Mouse (Mus musculus): ENCODE measurements around the gene Yeats4. TPM values are rescaled to one million over a fixed set of nuclear protein-coding genes. Genes with fewer than 3 reads are reported as not detected.

The Yeats4 gene
- 62.4 and 64.3 TPM in 2 replicates for polyA plus RNA-seq (2015; fragmentation: Nextera tagmentation; extraction: Ambion mirVana)

DNA sequence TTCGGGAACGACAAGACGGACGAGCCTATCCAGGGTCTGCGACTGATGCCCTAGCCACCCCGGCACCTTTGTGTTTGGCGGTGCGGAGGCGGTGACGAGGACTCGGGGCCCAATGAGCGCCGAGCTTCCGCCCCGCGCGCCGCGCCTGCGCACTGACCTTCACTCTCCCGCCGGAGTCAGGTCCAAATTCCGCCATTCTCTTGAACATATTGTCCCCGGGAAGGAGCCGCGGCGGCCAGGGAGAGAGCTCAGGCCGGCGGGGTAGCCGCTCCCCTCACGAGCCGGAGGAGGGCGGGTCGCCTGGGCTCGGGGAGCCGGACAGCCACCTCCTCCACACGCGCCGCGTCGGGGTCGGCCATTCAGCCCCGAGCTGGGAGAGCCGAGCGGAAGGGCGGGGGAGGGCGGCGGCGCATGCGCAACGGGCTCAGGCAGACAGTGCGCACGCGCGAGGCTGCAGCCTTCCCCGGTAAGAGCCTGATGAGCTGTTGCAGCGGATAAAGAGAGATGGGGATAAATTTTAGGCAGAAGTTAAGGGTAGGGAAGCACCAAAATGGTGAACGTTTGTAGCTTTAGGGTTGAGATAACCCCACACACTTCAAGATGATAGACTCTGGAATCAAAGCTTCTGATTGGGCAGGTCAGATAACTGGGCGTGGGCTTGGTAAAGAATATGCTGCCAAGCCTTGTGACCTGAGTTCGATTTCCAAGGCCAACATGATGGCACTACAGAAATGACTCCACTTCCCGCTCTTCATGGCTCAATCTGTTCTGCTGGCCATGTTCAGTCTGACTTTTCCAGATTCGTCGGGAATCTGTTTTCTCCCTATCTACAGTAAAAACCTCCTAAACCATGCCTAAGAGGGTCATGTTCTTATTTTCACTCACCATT lies at the start of gene Yeats4:
Gene Yeats4, minus strand, starts transcription at position 406 of the 889 bp plus-strand sequence.
- ATAC-seq (ENCODE audit: insufficient read depth, low FRiP score, low read depth), result peak; percentile 95
- Histone ChIP-seq H3K9me3 (no peaks in the 10 kb centered on the region), H3K9ac (peak within 1 kb of the TSS; percentile 86), H3K27ac (peak within 1 kb of the TSS; percentile 98), H3K4me2 (peak within 1 kb of the TSS; percentile 81), H3K4me1 (peaks cover 12% of the 10 kb centered on the region), H3K27me3 (replicated peaks) (no peaks in the 10 kb centered on the region), H3K36me3 (peaks cover 24% of the 10 kb centered on the region), H3K4me3 (replicated peaks) (peak within 1 kb of the TSS; percentile 82)
- under 1% methylated on average over 63 of the region's 63 CpGs for WGBS

DNA sequence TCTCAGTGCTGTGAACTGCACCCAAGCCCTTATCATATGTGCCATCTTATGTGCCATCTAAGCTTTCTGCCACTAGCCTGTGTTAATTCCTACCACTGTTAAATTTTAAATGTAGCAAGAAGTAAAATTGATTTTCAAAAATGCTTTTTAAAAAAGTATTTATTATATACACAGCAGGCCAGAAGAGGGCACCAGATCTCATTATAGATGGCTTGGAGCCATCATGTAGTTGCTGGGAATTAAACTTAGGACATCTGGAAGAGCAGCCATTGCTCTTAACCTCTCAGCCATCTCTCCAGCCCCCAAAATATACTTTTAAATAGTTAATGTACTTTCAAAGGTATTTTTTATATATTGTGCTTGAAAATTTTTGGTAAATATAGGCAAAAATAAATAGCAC lies 47.7 kb upstream of the Yeats4 start:
- Histone ChIP-seq H3K9ac (no peak overlapping the region), H3K9me3 (no peaks in the 10 kb centered on the region), H3K4me1 (no peaks in the 10 kb centered on the region), H3K27me3 (replicated peaks) (no peaks in the 10 kb centered on the region), H3K4me3 (replicated peaks) (no peak overlapping the region), H3K4me2 (no peak overlapping the region), H3K36me3 (no peaks in the 10 kb centered on the region), H3K27ac (no peak overlapping the region)
- no peak for ATAC-seq (ENCODE audit: insufficient read depth, low FRiP score, low read depth)

DNA sequence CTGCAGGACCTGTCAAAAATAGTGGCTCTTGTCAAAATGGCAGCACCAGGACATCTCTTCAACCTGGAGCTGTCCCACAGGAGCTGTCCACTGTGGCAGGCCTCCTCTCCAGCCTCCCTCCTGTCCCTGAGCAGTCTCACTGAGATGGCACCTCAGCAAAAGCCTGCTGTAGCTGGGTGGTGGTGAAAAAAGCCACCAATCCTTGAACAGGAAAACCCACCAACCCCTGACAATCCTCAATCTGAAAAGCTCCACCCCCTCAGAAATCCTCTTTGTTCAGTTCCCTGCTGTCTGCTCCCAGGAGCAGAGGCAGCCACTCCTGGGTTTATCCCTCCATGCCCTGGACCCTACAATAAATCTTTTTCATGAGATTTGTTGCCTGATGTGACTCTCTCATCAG lies 35.6 kb upstream of the Yeats4 start:
- no peaks in the 10 kb centered on the region for H3K4me1 ChIP-seq
- no peak overlapping the region for H3K4me2 ChIP-seq
- H3K27me3 ChIP-seq (replicated peaks), result no peaks in the 10 kb centered on the region
- H3K27ac ChIP-seq, result no peak overlapping the region
- no peak overlapping the region for H3K9ac ChIP-seq
- H3K9me3 ChIP-seq, result no peaks in the 10 kb centered on the region
- H3K4me3 ChIP-seq (replicated peaks), result no peak overlapping the region
- H3K36me3 ChIP-seq, result no peaks in the 10 kb centered on the region
- no peak for ATAC-seq (ENCODE audit: insufficient read depth, low FRiP score, low read depth)

DNA sequence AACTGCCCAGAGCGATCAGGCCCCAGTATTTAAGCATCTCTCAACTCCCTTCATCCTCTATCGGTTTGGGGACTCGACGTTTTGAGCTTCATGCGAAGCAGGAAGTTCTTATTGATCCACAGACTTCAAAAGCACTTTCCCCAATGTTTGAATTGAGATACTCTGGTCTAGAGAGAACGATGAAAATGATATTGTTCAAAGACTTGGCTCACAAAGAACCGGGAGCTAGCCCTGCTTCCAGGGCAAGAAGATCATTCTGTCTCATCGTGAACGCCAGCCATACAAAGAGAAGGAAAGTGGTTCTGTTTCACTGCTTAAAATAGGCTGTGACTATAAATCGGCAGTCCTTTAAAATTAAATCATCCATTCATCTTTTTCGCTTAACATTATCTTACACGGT lies 14.3 kb upstream of the Yeats4 start, which contains the start of gene 9530003J23Rik:
Gene 9530003J23Rik, minus strand, starts transcription at position 101 of the 400 bp plus-strand sequence.
- Histone ChIP-seq H3K27me3 (replicated peaks) (no peaks in the 10 kb centered on the region), H3K4me3 (replicated peaks) (no peak within 1 kb of the TSS), H3K36me3 (no peaks in the 10 kb centered on the region), H3K4me2 (no peak within 1 kb of the TSS), H3K9me3 (no peaks in the 10 kb centered on the region), H3K4me1 (no peaks in the 10 kb centered on the region), H3K9ac (no peak within 1 kb of the TSS), H3K27ac (no peak within 1 kb of the TSS)
- ATAC-seq (ENCODE audit: insufficient read depth, low FRiP score, low read depth), result no peak
- 78% methylated on average over 12 of the region's 12 CpGs for WGBS

DNA sequence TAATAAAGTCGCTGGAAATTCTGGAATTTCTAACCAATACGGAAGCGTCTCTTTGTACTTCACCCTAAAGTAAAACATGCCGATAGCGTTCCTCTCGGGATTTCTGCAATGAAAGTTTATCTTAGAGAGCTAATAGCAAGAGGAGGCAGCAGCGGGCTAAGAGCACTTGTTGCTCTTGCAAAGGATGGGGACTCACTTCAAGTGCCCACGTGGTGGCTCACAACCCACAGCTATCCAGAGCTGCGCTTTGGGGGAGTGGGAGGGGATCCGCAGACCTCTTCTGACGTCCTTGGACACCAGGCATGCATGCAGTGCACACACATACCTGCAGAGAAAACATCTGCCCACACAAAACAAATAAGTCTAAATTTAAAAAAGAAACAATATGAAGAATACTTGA lies 11.6 kb upstream of the Yeats4 start:
- no peak for ATAC-seq (ENCODE audit: insufficient read depth, low FRiP score, low read depth)
- Histone ChIP-seq H3K4me2 (peak overlapping the region; percentile 38), H3K4me3 (replicated peaks) (peak overlapping the region; percentile 2; the same call in 1 of the 2 replicates), H3K4me1 (no peaks in the 10 kb centered on the region), H3K27ac (no peak overlapping the region), H3K9ac (no peak overlapping the region), H3K36me3 (no peaks in the 10 kb centered on the region), H3K27me3 (replicated peaks) (no peaks in the 10 kb centered on the region), H3K9me3 (no peaks in the 10 kb centered on the region)
- 33% methylated on average over 11 of the region's 11 CpGs for WGBS

DNA sequence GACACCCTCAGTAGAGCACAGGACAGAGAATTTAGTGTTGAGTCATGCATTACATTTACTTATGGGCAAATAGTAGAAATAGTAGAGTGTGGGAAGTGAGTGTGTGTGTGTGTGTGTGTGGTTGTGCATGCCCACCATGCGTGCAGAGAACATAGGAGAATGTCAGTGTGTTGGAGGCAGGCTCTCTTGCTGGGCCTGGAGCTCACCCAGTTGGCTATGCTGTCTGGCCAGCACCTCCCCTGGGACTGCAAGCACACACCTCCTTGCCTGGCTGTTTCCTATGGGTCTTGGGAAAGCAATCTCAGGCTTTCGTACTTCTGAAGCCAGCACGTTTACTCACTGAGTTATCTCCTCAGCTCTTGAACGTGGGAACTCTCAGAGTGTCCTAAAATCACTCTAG lies 10.5 kb upstream of the Yeats4 start:
- no peak overlapping the region for H3K27ac ChIP-seq
- WGBS, result 66% methylated on average over 4 of the region's 4 CpGs
- no peaks in the 10 kb centered on the region for H3K36me3 ChIP-seq
- no peaks in the 10 kb centered on the region for H3K27me3 ChIP-seq (replicated peaks)
- H3K4me3 ChIP-seq (replicated peaks), result no peak overlapping the region
- no peaks in the 10 kb centered on the region for H3K9me3 ChIP-seq
- H3K4me1 ChIP-seq, result no peaks in the 10 kb centered on the region
- ATAC-seq (ENCODE audit: insufficient read depth, low FRiP score, low read depth), result no peak
- no peak overlapping the region for H3K9ac ChIP-seq
- no peak overlapping the region for H3K4me2 ChIP-seq

DNA sequence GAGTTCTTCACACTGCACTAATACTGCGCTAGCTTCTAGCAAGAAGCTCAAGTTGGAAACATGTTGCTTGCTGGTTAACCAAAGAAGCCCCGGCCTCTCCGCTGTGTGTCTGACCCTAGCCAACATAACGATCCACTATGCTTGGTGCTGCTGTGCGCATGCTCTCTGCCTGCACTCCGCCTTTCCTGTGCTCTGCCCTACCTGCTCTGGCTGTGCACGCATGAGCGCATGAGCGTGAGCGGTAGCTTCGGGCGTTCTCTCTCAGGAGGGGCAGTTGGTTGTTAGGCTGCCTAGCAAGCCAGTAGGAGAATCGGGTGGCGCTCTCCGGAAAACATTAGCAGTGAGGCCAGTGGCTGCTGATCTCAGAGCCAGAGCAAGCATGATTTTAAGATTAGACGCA lies 5.5 kb upstream of the Yeats4 start:
- no peak overlapping the region for H3K9ac ChIP-seq
- peaks cover 3% of the 10 kb centered on the region; the same call in 1 of the 2 replicates for H3K4me1 ChIP-seq
- no peak for ATAC-seq (ENCODE audit: insufficient read depth, low FRiP score, low read depth)
- 69% methylated on average over 16 of the region's 16 CpGs for WGBS
- no peaks in the 10 kb centered on the region for H3K27me3 ChIP-seq (replicated peaks)
- H3K9me3 ChIP-seq, result no peaks in the 10 kb centered on the region
- H3K4me3 ChIP-seq (replicated peaks), result no peak overlapping the region
- no peak overlapping the region for H3K27ac ChIP-seq
- H3K4me2 ChIP-seq, result peak overlapping the region; percentile 19; the same call in 1 of the 2 replicates
- H3K36me3 ChIP-seq, result no peaks in the 10 kb centered on the region

DNA sequence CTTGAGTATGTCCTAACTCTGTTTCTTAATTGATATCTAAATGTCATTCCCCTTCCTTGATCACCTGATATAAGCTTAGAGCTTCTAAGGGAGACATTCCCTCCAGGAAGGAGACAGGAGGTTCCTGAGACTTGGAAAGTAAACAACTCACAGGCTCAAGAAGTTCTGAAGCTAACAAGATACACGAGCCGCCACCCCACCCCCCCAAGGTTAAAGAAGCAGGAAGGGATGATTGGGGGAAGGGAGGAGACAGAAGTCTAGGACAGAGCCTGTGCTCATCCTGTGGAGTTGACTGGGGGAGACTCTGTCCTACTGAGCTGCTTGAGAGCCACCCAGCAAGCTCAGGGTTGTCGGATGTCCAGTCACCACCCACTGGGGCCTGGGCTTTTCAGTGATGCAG lies 1.7 kb upstream of the Yeats4 start:
- Histone ChIP-seq H3K4me2 (no peak overlapping the region), H3K4me3 (replicated peaks) (no peak overlapping the region), H3K27ac (no peak overlapping the region), H3K9me3 (no peaks in the 10 kb centered on the region), H3K36me3 (peaks cover 12% of the 10 kb centered on the region; the same call in 1 of the 2 replicates), H3K27me3 (replicated peaks) (no peaks in the 10 kb centered on the region), H3K9ac (no peak overlapping the region), H3K4me1 (peaks cover 12% of the 10 kb centered on the region)
- ATAC-seq (ENCODE audit: insufficient read depth, low FRiP score, low read depth), result no peak
- WGBS, result 72% methylated on average over 3 of the region's 3 CpGs

DNA sequence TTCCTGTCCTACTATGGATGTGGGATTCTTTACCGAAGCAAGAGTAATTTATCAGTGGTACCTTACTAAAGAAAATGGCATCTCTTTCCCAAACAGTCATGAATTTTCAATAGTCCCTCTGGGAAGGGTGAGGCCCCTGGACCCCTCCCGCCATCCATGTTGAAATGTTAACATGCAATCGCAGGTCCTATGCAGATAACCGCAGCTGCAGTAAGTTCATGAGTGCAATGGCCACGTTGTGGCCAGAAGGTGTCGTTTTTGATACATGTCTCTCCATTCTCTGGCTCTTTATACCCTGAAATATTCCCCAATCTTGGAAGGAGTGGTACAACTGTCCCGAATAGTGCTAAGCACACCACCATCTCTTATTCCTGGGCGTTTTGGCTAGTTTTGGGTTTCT lies 787 bp upstream of the Yeats4 start:
- Histone ChIP-seq H3K27ac (peak overlapping the region; percentile 98; the same call in 1 of the 2 replicates), H3K4me1 (peaks cover 12% of the 10 kb centered on the region)
- ATAC-seq (ENCODE audit: insufficient read depth, low FRiP score, low read depth), result no peak

DNA sequence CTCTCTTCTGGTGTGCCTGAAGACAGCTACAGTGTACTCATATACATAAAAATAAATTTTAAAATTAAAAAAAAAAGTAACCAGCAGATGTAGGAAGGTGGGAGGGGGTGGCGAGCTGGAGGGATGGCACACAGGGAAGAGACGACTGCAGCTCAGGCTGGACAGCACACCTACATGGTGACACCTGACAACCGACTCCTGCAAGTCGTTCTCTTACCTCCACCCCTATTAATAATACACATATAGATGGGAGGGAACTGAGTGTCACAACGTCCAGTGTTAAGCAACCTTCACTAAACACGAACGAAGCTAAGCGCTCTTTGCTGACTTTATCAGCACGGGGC lies 577 bp downstream of the Yeats4 start:
- peak; percentile 32; the same call in 1 of the 2 replicates for ATAC-seq (ENCODE audit: insufficient read depth, low FRiP score, low read depth)
- Histone ChIP-seq H3K27me3 (replicated peaks) (no peaks in the 10 kb centered on the region), H3K36me3 (peaks cover 25% of the 10 kb centered on the region), H3K9me3 (no peaks in the 10 kb centered on the region), H3K27ac (peak overlapping the region; percentile 98), H3K9ac (peak overlapping the region; percentile 86), H3K4me2 (peak overlapping the region; percentile 81), H3K4me3 (replicated peaks) (peak overlapping the region; percentile 82), H3K4me1 (peaks cover 12% of the 10 kb centered on the region)
- WGBS, result 0% methylated on average over 9 of the region's 9 CpGs

More for the DNA sequence above, 787 bp upstream of the Yeats4 start:
- H3K4me3 ChIP-seq (replicated peaks), result peak overlapping the region; percentile 82
- no peak overlapping the region for H3K9ac ChIP-seq
- H3K9me3 ChIP-seq, result no peaks in the 10 kb centered on the region
- H3K4me2 ChIP-seq, result peak overlapping the region; percentile 81
- WGBS, result 56% methylated on average over 8 of the region's 8 CpGs
- peaks cover 19% of the 10 kb centered on the region; the same call in 1 of the 2 replicates for H3K36me3 ChIP-seq
- no peaks in the 10 kb centered on the region for H3K27me3 ChIP-seq (replicated peaks)

DNA sequence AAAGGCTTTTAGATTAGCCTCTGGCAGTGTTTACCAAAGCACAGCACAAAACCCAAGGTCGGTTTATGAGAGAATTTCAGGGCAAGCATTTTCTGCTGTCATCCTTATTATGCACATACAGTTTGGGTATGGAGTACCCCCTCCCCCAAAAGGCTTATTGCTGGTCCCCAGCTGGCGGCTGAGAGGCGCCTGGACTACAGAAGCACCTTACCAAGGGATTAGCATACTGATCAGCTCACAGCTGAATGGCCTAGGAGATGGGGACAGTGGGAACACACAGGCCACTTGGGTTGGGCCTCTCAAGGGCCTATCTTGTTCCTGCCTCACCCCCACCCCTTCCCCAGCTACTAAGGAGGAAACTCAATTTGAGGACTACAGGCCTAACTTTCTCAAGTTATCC lies 1.5 kb downstream of the Yeats4 start:
- H3K9ac ChIP-seq, result no peak overlapping the region
- H3K27ac ChIP-seq, result no peak overlapping the region
- no peaks in the 10 kb centered on the region for H3K27me3 ChIP-seq (replicated peaks)
- no peaks in the 10 kb centered on the region for H3K9me3 ChIP-seq
- ATAC-seq (ENCODE audit: insufficient read depth, low FRiP score, low read depth), result no peak
- WGBS, result 67% methylated on average over 3 of the region's 3 CpGs
- H3K4me3 ChIP-seq (replicated peaks), result no peak overlapping the region
- H3K4me1 ChIP-seq, result peaks cover 12% of the 10 kb centered on the region
- H3K4me2 ChIP-seq, result no peak overlapping the region
- peaks cover 33% of the 10 kb centered on the region for H3K36me3 ChIP-seq

DNA sequence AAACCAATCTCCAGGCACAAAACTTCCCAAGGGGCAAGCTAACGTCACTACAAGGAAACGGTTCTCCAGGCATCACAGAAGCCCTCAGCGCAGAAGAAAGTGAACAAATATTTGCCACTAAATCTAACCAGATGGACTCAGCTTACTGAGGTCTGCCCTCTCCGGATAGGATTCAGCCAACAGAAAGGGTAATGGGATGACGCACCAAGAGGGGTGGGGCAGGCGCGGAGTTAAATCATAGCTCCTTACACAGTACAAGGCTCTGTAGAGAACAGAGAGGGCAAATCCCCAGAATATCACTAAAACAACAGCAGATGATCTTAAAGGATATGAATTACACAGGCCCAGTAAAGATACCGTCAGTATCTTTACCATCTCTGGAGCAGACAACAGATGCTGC lies 6.0 kb downstream of the Yeats4 start:
- WGBS, result 90% methylated on average over 8 of the region's 8 CpGs
- no peak overlapping the region for H3K27ac ChIP-seq

More for the DNA sequence above, 6.0 kb downstream of the Yeats4 start:
- Histone ChIP-seq H3K27me3 (replicated peaks) (no peaks in the 10 kb centered on the region), H3K4me2 (no peak overlapping the region), H3K4me1 (peaks cover 4% of the 10 kb centered on the region; the same call in 1 of the 2 replicates), H3K4me3 (replicated peaks) (no peak overlapping the region), H3K9me3 (no peaks in the 10 kb centered on the region), H3K36me3 (peaks cover 58% of the 10 kb centered on the region), H3K9ac (no peak overlapping the region)
- no peak for ATAC-seq (ENCODE audit: insufficient read depth, low FRiP score, low read depth)

Measured in stomach, embryonic 15.5 days (tissue).